Mouse (Mus musculus) heart, postnatal 36 days (tissue): ENCODE data around the gene Atp13a3. TPM values are rescaled to one million over a fixed set of nuclear protein-coding genes. Genes with fewer than 3 reads are reported as not detected.
"Not testable (repeated sequence)": the region's sequence is repeated elsewhere in the genome, so short reads cannot be mapped to it uniquely, and the experiment has no call there.

Source experiments
- DNase-seq, 2 experiments: peaks; one replicate each; pipeline ENCODE4 v3.0.0; 2021 to 2022
- intact Hi-C: fragments of 180-260 bp; cut with DNase I; formaldehyde crosslinking; loops from one replicate; pipeline ENCODE4 v1.15.1; 2025
- total RNA-seq, 2 experiments: library from RNA; stranded (reverse); gene quantifications; 2 replicates each; pipeline ENCODE4 v1.2.3; 2021

Gene Atp13a3
- total RNA-seq, 2 experiments from 2014 or later = 53.9 to 56.4 TPM

GRCm38 (mm10) chr16:30367395-30367794 is 38.4 kb downstream of the Atp13a3 start:
- DNase-seq = no peak
- intact Hi-C loops = no loop called here

- intact Hi-C loops = no loop called here
- DNase-seq = no peak
Measured at GRCm38 (mm10) chr16:30364604-30365003, 41.2 kb downstream of the Atp13a3 start.

- intact Hi-C loops = no loop called here
- no peak for DNase-seq
Measured at GRCm38 (mm10) chr16:30362528-30362927, 43.2 kb downstream of the Atp13a3 start.

- DNase-seq, intact Hi-C loops: not testable (repeated sequence)
Measured at GRCm38 (mm10) chr16:30353489-30353888, 52.3 kb downstream of the Atp13a3 start.

- no peak for DNase-seq
- intact Hi-C loops = loop anchor here (1.0 kb wide), 1 partner anchor 62 kb away; no protein-coding TSS in a partner anchor
Measured at GRCm38 (mm10) chr16:30314236-30314635, 91.5 kb downstream of the Atp13a3 start.

GRCm38 (mm10) chr16:30310647-30311046 is 95.1 kb downstream of the Atp13a3 start, which contains the start of gene Gp5:
Gp5 (minus strand) TSS chr16:30310779.
- no peak for DNase-seq
- intact Hi-C loops = loop anchor here (2.0 kb wide), 1 partner anchor 48 kb away; no protein-coding TSS in a partner anchor

- intact Hi-C loops = loop anchor here (2.0 kb wide), 1 partner anchor 47 kb away; no protein-coding TSS in a partner anchor
- DNase-seq = no peak
Measured at GRCm38 (mm10) chr16:30310171-30310515, 95.6 kb downstream of the Atp13a3 start.

GRCm38 (mm10) chr16:30309395-30310170 is 96.2 kb downstream of the Atp13a3 start:
- intact Hi-C loops = loop anchor here (2.0 kb wide), 1 partner anchor 47 kb away; no protein-coding TSS in a partner anchor
- peak in 1 of 2 experiments; percentile 6 for DNase-seq

GRCm38 (mm10) chr16:30308616-30309394 is 97.0 kb downstream of the Atp13a3 start:
- peak; percentile 21 to 35 for DNase-seq
- intact Hi-C loops = no loop called here

GRCm38 (mm10) chr16:30307961-30308615 is 97.7 kb downstream of the Atp13a3 start:
- intact Hi-C loops = no loop called here
- DNase-seq = peak in 1 of 2 experiments; percentile 18

- DNase-seq = no peak
- intact Hi-C loops = no loop called here
Measured at GRCm38 (mm10) chr16:30307306-30307705, 98.5 kb downstream of the Atp13a3 start.

GRCm38 (mm10) chr16:30306102-30306501 is 99.7 kb downstream of the Atp13a3 start:
- intact Hi-C loops = no loop called here
- DNase-seq = no peak

- intact Hi-C loops = no loop called here
- no peak for DNase-seq
Measured at GRCm38 (mm10) chr16:30304236-30304635, 101.5 kb downstream of the Atp13a3 start.

- intact Hi-C loops = no loop called here
- DNase-seq = no peak
Measured at GRCm38 (mm10) chr16:30303411-30303810, 102.4 kb downstream of the Atp13a3 start.

GRCm38 (mm10) chr16:30302686-30303085 is 103.1 kb downstream of the Atp13a3 start:
- intact Hi-C loops = no loop called here

GRCm38 (mm10) chr16:30299711-30300277 is 106.0 kb downstream of the Atp13a3 start:
- intact Hi-C loops = no loop called here
- DNase-seq = no peak

More at GRCm38 (mm10) chr16:30302686-30303085, 103.1 kb downstream of the Atp13a3 start:
- DNase-seq = no peak

GRCm38 (mm10) chr16:30297450-30297849 is 108.3 kb downstream of the Atp13a3 start:
- no peak for DNase-seq
- intact Hi-C loops = no loop called here

- DNase-seq = no peak
- intact Hi-C loops = no loop called here
Measured at GRCm38 (mm10) chr16:30296601-30297275, 109.0 kb downstream of the Atp13a3 start.

GRCm38 (mm10) chr16:30295106-30295505 is 110.7 kb downstream of the Atp13a3 start:
- DNase-seq = no peak
- intact Hi-C loops = no loop called here

GRCm38 (mm10) chr16:30290436-30290835 is 115.3 kb downstream of the Atp13a3 start:
- DNase-seq = no peak
- intact Hi-C loops = no loop called here
